Mouse (Mus musculus): Measurements from ENCODE around the gene Dzank1. TPM values are rescaled to one million over a fixed set of nuclear protein-coding genes. Genes with fewer than 3 reads are reported as not detected.

Gene Dzank1
- total and polyA plus RNA-seq, 2 experiments from 2014 or later, result 9.2 to 15.0 TPM

DNA sequence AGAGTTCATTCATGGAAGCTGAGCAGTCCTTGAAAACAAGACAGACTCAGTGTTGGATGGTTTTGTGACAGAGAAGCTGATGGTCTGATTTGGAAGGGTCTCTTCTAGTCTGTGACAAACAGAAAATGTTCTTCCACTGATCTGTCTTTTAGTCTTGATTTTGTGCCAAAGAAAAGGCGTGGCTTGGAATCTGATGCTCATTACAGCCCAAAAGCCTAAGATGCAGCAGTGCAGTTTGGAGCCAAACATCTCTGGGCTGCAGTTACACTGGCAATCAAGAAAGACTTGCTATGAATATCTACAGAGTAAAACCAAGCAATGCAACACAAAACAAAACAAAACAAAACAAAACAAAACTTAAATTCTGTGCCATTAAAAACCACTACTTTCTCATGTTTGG is 43.1 kb downstream of the Dzank1 start:
- no peak overlapping the region for H3K27ac ChIP-seq (ENCODE audit: low read depth, low read length)
- no peak overlapping the region for H3K4me2 ChIP-seq (ENCODE audit: low read depth)
- H3K9me3 ChIP-seq (ENCODE audit: low read length), result no peaks in the 10 kb centered on the region
- WGBS, result 37% methylated on average over 1 of the region's 1 CpGs
- H3K36me3 ChIP-seq (ENCODE audit: insufficient read depth), result peaks cover 34% of the 10 kb centered on the region
- ATAC-seq (no peak), DNase-seq (peak; percentile 31)
- H3K4me1 ChIP-seq (ENCODE audit: insufficient read depth), result no peaks in the 10 kb centered on the region
- no peaks in the 10 kb centered on the region for H3K27me3 ChIP-seq (ENCODE audit: insufficient read depth, low read length)
- TF ChIP-seq CTCF (IDR thresholded peaks at IDR 0.05; ENCODE audit: low read depth), result no peak
- H3K9ac ChIP-seq, result no peak overlapping the region
- no peak overlapping the region for H3K4me3 ChIP-seq (ENCODE audit: low read depth, low read length)

DNA sequence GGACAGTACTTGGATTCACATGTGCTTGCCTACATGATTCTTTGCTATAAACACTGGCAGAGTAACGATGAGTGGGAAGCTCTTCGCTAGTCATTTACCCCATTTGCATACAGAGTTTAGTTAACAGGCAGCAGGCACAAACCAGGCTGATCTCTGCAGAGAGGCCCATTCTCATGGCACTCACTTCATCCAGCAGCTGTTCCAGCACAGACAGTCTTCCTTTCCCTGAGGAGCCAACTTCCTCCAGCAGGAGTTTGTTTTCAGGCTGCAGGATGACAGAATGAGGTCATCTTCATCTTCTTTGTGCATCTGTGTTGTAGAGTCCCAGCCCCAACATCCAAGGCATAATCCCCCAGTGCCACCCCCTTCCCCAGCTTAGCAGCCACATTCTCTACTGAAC is 47.8 kb downstream of the Dzank1 start:
- Histone ChIP-seq H3K4me1 (ENCODE audit: insufficient read depth) (no peaks in the 10 kb centered on the region), H3K9ac (no peak overlapping the region), H3K27me3 (ENCODE audit: insufficient read depth, low read length) (no peaks in the 10 kb centered on the region), H3K36me3 (ENCODE audit: insufficient read depth) (peaks cover 39% of the 10 kb centered on the region), H3K4me3 (ENCODE audit: low read depth, low read length) (no peak overlapping the region), H3K9me3 (ENCODE audit: low read length) (no peaks in the 10 kb centered on the region), H3K27ac (ENCODE audit: low read depth, low read length) (no peak overlapping the region), H3K4me2 (ENCODE audit: low read depth) (no peak overlapping the region)
- ATAC-seq (no peak), DNase-seq (no peak)
- TF ChIP-seq CTCF (IDR thresholded peaks at IDR 0.05; ENCODE audit: low read depth), result no peak
- 74% methylated on average over 2 of the region's 2 CpGs for WGBS

DNA sequence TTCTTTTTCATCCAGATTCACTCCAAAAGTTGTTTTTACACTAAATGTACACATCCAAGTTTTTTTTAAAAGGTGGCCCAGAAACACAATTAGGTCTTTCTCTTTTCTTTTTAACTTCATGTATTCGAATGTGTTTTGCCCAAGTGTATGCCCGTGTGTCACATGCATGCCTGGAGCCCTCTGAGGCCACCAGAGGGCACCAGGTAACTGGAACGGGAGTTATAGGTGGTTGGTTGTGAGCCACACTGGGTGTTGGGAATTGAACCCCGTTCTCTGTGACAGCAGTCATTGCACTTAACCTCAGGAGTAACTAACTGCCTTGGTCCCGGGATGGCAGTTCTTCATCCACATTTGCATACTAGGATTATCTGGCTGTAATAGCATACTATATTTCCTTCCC is 60.0 kb downstream of the Dzank1 start:
- Histone ChIP-seq H3K27me3 (ENCODE audit: insufficient read depth, low read length) (no peaks in the 10 kb centered on the region), H3K36me3 (ENCODE audit: insufficient read depth) (peaks cover under 1% of the 10 kb centered on the region), H3K27ac (ENCODE audit: low read depth, low read length) (no peak overlapping the region), H3K9ac (no peak overlapping the region), H3K4me2 (ENCODE audit: low read depth) (no peak overlapping the region), H3K9me3 (ENCODE audit: low read length) (no peaks in the 10 kb centered on the region), H3K4me1 (ENCODE audit: insufficient read depth) (no peaks in the 10 kb centered on the region), H3K4me3 (ENCODE audit: low read depth, low read length) (no peak overlapping the region)
- 69% methylated on average over 5 of the region's 5 CpGs for WGBS
- peak; percentile 38; the same call in 1 of the 2 replicates for TF ChIP-seq CTCF (IDR thresholded peaks at IDR 0.05; ENCODE audit: low read depth)
- no peak for ATAC-seq
- no peak for DNase-seq

DNA sequence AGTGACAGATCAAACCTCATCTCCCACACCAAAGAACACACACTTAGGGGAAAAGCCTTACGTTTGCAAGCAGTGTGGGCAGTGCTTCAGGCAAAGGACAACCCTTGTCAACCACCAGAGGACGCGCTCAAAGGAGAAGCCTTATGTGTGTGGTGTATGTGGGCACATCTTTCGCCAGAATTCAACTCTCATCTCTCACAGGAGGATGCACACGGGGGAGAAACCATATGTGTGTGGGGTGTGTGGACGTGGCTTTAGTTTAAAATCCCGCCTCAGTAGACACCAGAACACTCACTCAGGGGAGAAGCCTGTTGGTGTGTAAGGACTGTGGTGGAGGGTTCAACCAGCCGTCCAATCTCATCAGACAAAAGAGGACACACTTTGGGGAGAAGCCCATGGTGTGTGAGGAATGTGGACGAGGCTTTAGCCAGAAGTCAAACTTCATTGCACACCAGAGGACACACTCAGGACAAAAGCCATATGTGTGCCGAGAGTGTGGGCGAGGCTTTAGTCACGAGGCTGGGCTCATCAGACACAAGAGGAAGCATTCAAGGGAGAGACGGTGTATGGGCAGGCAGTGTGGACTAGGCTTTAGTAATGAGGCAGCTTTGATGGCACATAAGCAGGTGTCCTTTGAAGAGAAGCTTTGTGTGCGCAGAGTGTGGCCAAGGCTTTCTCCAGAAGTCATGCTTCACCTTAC is 61.2 kb downstream of the Dzank1 start:
- Histone ChIP-seq H3K4me2 (ENCODE audit: low read depth) (no peak overlapping the region), H3K27me3 (ENCODE audit: insufficient read depth, low read length) (no peaks in the 10 kb centered on the region), H3K36me3 (ENCODE audit: insufficient read depth) (no peaks in the 10 kb centered on the region), H3K9ac (no peak overlapping the region), H3K27ac (ENCODE audit: low read depth, low read length) (no peak overlapping the region), H3K4me3 (ENCODE audit: low read depth, low read length) (no peak overlapping the region), H3K9me3 (ENCODE audit: low read length) (no peaks in the 10 kb centered on the region), H3K4me1 (ENCODE audit: insufficient read depth) (no peaks in the 10 kb centered on the region)
- 84% methylated on average over 14 of the region's 14 CpGs for whole genome bisulfite sequencing
- DNase-seq (no peak), ATAC-seq (no peak)
- TF ChIP-seq CTCF (IDR thresholded peaks at IDR 0.05; ENCODE audit: low read depth), result no peak

DNA sequence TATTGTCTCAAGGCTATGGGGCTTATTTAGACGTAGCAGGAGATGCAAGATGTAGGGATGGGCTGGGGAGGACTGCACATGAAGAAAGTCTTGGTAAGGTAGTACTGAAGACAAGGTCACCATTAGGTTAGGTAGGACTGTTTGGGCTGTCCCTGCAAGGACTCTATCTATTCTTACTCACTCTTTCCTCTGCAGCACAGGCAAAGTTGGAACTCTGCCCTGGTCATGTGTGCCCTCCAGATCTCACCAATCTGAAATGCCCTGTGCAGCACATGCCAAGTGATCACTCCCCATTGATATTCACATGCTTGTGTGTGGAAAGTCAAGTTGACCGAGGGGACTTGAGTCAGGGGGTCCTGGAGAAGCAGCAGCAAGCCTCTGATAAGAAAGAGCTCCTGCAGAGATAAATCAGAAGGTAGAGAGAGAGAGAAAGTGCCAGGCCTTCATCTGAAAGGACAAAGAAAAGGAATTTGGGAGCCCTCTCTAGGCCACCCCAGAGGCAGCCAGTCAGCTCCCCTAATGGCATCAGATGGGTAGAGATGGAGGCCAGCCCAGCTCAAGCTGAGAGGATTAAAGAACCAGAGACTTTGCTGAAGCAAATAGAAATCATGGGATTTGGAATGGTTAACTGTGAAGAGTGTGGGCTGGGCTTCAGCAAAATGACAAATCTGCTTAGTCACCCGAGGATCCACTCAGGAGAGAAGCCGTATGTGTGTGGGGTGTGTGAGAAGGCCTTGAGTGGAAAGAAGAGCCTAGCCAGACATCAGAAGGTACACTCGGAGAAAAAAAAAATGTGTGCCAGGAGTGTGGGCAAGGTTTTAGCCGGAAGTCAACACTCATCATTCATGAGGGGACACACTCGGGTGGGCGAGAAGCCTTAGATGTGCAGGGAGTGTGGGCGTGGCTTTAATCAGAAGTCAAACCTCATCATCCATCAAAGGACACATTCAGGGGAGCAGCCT is 62.1 kb downstream of the Dzank1 start:
- Histone ChIP-seq H3K36me3 (ENCODE audit: insufficient read depth) (no peaks in the 10 kb centered on the region), H3K4me1 (ENCODE audit: insufficient read depth) (no peaks in the 10 kb centered on the region), H3K27ac (ENCODE audit: low read depth, low read length) (no peak overlapping the region), H3K27me3 (ENCODE audit: insufficient read depth, low read length) (no peaks in the 10 kb centered on the region), H3K4me3 (ENCODE audit: low read depth, low read length) (no peak overlapping the region), H3K9me3 (ENCODE audit: low read length) (no peaks in the 10 kb centered on the region), H3K9ac (no peak overlapping the region), H3K4me2 (ENCODE audit: low read depth) (no peak overlapping the region)
- DNase-seq, result no peak
- WGBS, result 80% methylated on average over 9 of the region's 9 CpGs
- ATAC-seq, result no peak; the same call in 1 of the 2 replicates
- no peak for TF ChIP-seq CTCF (IDR thresholded peaks at IDR 0.05; ENCODE audit: low read depth)

DNA sequence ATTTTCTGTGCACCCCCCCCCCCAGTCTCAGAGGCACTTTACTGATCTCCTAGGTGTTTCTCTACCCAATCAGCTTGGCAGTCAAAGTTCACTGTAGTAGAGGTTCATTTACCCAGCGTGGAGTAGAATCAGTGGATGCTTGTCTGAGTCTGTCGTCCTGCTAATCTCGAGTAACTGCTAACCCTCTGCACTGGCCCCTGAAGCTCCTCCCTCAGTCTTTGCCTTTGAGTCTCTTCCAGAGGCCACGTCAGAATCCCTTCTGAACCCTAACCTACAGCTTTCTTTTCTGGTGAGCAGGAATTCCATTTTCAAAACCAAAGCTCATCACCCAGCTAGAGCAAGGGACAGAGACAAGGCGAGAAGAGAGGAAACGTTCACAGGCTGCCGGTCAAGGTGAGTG is 63.0 kb downstream of the Dzank1 start:
- 73% methylated on average over 7 of the region's 7 CpGs for WGBS
- Histone ChIP-seq H3K9ac (no peak overlapping the region), H3K27me3 (ENCODE audit: insufficient read depth, low read length) (no peaks in the 10 kb centered on the region), H3K4me1 (ENCODE audit: insufficient read depth) (peaks cover 4% of the 10 kb centered on the region; the same call in 1 of the 2 replicates), H3K36me3 (ENCODE audit: insufficient read depth) (no peaks in the 10 kb centered on the region), H3K27ac (ENCODE audit: low read depth, low read length) (no peak overlapping the region), H3K4me2 (ENCODE audit: low read depth) (no peak overlapping the region), H3K9me3 (ENCODE audit: low read length) (no peaks in the 10 kb centered on the region), H3K4me3 (ENCODE audit: low read depth, low read length) (no peak overlapping the region)
- no peak for TF ChIP-seq CTCF (IDR thresholded peaks at IDR 0.05; ENCODE audit: low read depth)
- ATAC-seq, result no peak
- no peak for DNase-seq
